Mouse (Mus musculus) intestine, embryonic 16.5 days (tissue): ENCODE measurements around the gene Zfp653. TPM values are rescaled to one million over a fixed set of nuclear protein-coding genes. Genes with fewer than 3 reads are reported as not detected.

ENCODE experiments used
- ATAC-seq: fragments of 200-750 bp; cut with Nextera tagmentation; 2 replicates; pipeline ENCODE4 v1.8.0; 2017; ENCODE audit warnings: moderate TSS enrichment, moderate library complexity
- H3K27ac ChIP-seq: fragments of 300-500 bp; sonication (generic); 2 replicates; pipeline ENCODE4 v1.5.1; 2014; ENCODE audit warnings: mild to moderate bottlenecking, low read length
- H3K27me3 ChIP-seq: fragments of 300-500 bp; sonication (generic); replicated peaks from 2 replicates; pipeline ENCODE4 v1.6.1; 2014; ENCODE audit warnings: low read length, control low read depth, mixed read lengths; ENCODE audit not compliant: control insufficient read depth, insufficient read depth
- H3K36me3 ChIP-seq: fragments of 300-500 bp; sonication (generic); 2 replicates; pipeline ENCODE4 v1.6.1; 2014; ENCODE audit warnings: low read length, control low read depth; ENCODE audit not compliant: control insufficient read depth, insufficient read depth
- H3K4me1 ChIP-seq: fragments of 300-500 bp; sonication (generic); 2 replicates; pipeline ENCODE4 v1.6.1; 2014; ENCODE audit warnings: low read length, control low read depth, mixed read lengths; ENCODE audit not compliant: control insufficient read depth, insufficient read depth
- H3K4me2 ChIP-seq: fragments of 300-500 bp; sonication (generic); 2 replicates; pipeline ENCODE4 v1.6.1; 2014; ENCODE audit warnings: low read depth, low read length, control low read depth
- H3K4me3 ChIP-seq: fragments of 300-500 bp; sonication (generic); 2 replicates; pipeline ENCODE4 v1.5.1; 2014; ENCODE audit warnings: mild to moderate bottlenecking, low read length
- H3K9ac ChIP-seq: fragments of 300-500 bp; sonication (generic); 2 replicates; pipeline ENCODE4 v1.6.1; 2014; ENCODE audit warnings: low read depth, low read length
- H3K9me3 ChIP-seq: fragments of 300-500 bp; sonication (generic); 2 replicates; pipeline ENCODE4 v1.6.1; 2016; ENCODE audit warnings: low read length, control low read depth; ENCODE audit not compliant: control insufficient read depth
- WGBS: fragments of 180-500 bp; shearing (Covaris S2); extraction: QIAGEN DNeasy Blood & Tissue Kit; methylation state at CpG from one replicate; pipeline ENCODE4 v1.1.7; 2014; 5-methylcytosine and 5-hydroxymethylcytosine counted together
- microRNA-seq: library from miRNA; unstranded; fragments of <30 nt; microRNA quantifications from one replicate; pipeline ENCODE4, GENCODE M21; 2016
- polyA plus RNA-seq: library from polyadenylated mRNA; unstranded; fragments of >200 nt; fragmentation: Nextera tagmentation; extraction: Ambion mirVana; gene quantifications from 2 replicates; pipeline ENCODE4 v1.2.1, GENCODE M21; 2015

Gene Zfp653
- polyA plus RNA-seq, 1 experiment from 2014 or later = 9.7 TPM

GRCm38 (mm10) chr9:22016245-22016644 lies 54.9 kb downstream of the Zfp653 start:
- Histone ChIP-seq H3K4me2 (no peak overlapping the region), H3K9me3 (no peaks in the 10 kb centered on the region), H3K4me1 (no peaks in the 10 kb centered on the region), H3K27ac (no peak overlapping the region), H3K9ac (no peak overlapping the region), H3K36me3 (peaks cover 27% of the 10 kb centered on the region), H3K27me3 (no peaks in the 10 kb centered on the region), H3K4me3 (no peak overlapping the region)
- 73% methylated on average over 10 of the region's 10 CpGs for WGBS
- ATAC-seq = no peak

DNA sequence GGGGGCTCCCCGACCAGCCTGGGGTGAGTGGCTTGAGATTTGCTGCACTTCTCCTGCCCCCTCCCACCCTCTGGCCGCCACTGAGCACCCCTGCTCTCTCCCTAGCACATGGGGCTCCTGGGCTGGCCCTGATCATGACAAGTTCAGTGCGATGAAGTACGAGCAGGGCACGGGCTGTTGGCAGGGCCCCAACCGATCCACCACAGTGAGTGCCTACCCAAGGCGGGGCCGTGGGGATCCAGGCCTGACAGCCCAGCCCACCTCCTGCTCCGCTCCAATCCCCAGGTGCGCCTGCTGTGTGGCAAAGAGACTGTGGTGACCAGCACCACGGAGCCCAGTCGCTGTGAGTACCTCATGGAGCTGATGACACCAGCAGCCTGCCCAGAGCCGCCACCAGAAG lies 58.4 kb downstream of the Zfp653 start:
- no peak overlapping the region for H3K4me2 ChIP-seq
- no peaks in the 10 kb centered on the region for H3K27me3 ChIP-seq
- peaks cover 45% of the 10 kb centered on the region for H3K36me3 ChIP-seq
- no peak overlapping the region for H3K27ac ChIP-seq
- ATAC-seq = no peak
- 90% methylated on average over 13 of the region's 13 CpGs for WGBS
- no peaks in the 10 kb centered on the region for H3K9me3 ChIP-seq
- H3K9ac ChIP-seq = no peak overlapping the region
- no peak overlapping the region for H3K4me3 ChIP-seq
- no peaks in the 10 kb centered on the region for H3K4me1 ChIP-seq

DNA sequence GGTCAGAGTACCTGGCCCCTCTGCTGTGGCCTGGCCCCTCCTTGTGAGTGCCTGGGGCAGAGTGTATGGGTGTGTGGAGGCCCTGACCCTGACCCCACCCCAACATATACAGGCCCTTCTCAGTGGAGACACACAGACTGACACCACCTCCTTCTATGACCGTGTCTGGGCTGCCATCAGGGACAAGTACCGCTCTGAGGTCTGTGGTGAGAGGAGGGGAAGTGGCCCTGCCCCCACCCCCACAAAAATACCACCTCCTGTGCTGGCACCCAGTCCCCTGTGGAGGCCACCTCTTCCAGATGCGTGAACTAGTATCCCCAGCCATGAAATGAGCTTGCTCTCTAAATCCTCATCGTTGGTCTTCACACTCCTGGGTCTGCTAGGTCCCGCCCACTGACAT lies 60.1 kb downstream of the Zfp653 start:
- ATAC-seq = no peak
- H3K4me3 ChIP-seq = no peak overlapping the region
- peaks cover 45% of the 10 kb centered on the region for H3K36me3 ChIP-seq
- no peaks in the 10 kb centered on the region for H3K9me3 ChIP-seq
- H3K4me2 ChIP-seq = no peak overlapping the region
- 82% methylated on average over 5 of the region's 5 CpGs for WGBS
- H3K27ac ChIP-seq = no peak overlapping the region
- H3K27me3 ChIP-seq = no peaks in the 10 kb centered on the region
- no peaks in the 10 kb centered on the region for H3K4me1 ChIP-seq
- no peak overlapping the region for H3K9ac ChIP-seq

Small RNAs within 50 kb of the gene (microRNA-seq; reads per million reads assigned to microRNA genes)
- gene Mir7084 = not detected

Other genes with a start within 250 kb of the Zfp653 start
- gene Angptl8, start 235.9 kb downstream of the Zfp653 start, polyA plus RNA-seq = 17.3 and 18.4 TPM in 2 replicates
- 23.3 and 24.7 TPM in 2 replicates for gene Dock6, start 218.7 kb downstream of the Zfp653 start, polyA plus RNA-seq
- gene Rab3d, start 153.2 kb downstream of the Zfp653 start, polyA plus RNA-seq = 47.5 and 47.9 TPM in 2 replicates
- gene Ccdc159, start 143.9 kb downstream of the Zfp653 start, polyA plus RNA-seq = 2.6 and 3.5 TPM in 2 replicates
- gene Tmem205, start 143.8 kb downstream of the Zfp653 start, polyA plus RNA-seq = 93.9 and 97.0 TPM in 2 replicates
- gene Plppr2, start 134.3 kb downstream of the Zfp653 start, polyA plus RNA-seq = 5.2 and 6.2 TPM in 2 replicates
- 5.9 and 6.5 TPM in 2 replicates for gene Swsap1, start 115.6 kb downstream of the Zfp653 start, polyA plus RNA-seq
- gene Epor, start 107.9 kb downstream of the Zfp653 start, polyA plus RNA-seq = 4.8 and 6.4 TPM in 2 replicates
- 1.7 and 2.0 TPM in 2 replicates for gene Rgl3, start 81.9 kb downstream of the Zfp653 start, polyA plus RNA-seq
- 0.28 and 0.54 TPM in 2 replicates for gene Ccdc151, start 68.7 kb downstream of the Zfp653 start, polyA plus RNA-seq
- 121 and 125 TPM in 2 replicates for gene Prkcsh, start 68.6 kb downstream of the Zfp653 start, polyA plus RNA-seq
- gene Elavl3, start 19.4 kb downstream of the Zfp653 start, polyA plus RNA-seq = 1.5 and 1.9 TPM in 2 replicates
- gene Gm49318, start 117 bp downstream of the Zfp653 start, polyA plus RNA-seq = not detected in 2 replicates
- gene Ecsit, start 14.1 kb upstream of the Zfp653 start, polyA plus RNA-seq = 50.8 and 54.2 TPM in 2 replicates
- 324 and 348 TPM in 2 replicates for gene Cnn1, start 27.8 kb upstream of the Zfp653 start, polyA plus RNA-seq
- 134 and 157 TPM in 2 replicates for gene Elof1, start 45.8 kb upstream of the Zfp653 start, polyA plus RNA-seq
- 78.2 and 87.5 TPM in 2 replicates for gene Acp5, start 64.3 kb upstream of the Zfp653 start, polyA plus RNA-seq
- 93.1 and 94.5 TPM in 2 replicates for gene Pigyl, start 85.5 kb upstream of the Zfp653 start, polyA plus RNA-seq
- gene Zfp872, start 116.7 kb upstream of the Zfp653 start, polyA plus RNA-seq = 0.58 and 0.65 TPM in 2 replicates
- 19.1 and 21.8 TPM in 2 replicates for gene Zfp809, start 154.3 kb upstream of the Zfp653 start, polyA plus RNA-seq
- 3.1 and 3.9 TPM in 2 replicates for gene Zfp599, start 188.5 kb upstream of the Zfp653 start, polyA plus RNA-seq
- 11.8 and 12.7 TPM in 2 replicates for gene Zfp810, start 236.3 kb upstream of the Zfp653 start, polyA plus RNA-seq